Mouse (Mus musculus): ENCODE results near the gene Prr9.
A peak's percentile ranks its signal among the peaks of the same experiment; 100 is the strongest.

Gene Prr9

GRCm38 (mm10) chr3:92123847-92124246 is at the start of gene Prr9:
Gene Prr9 (minus strand): TSS chr3:92123947.
- DNase-seq, result no peak

- DNase-seq, result peak in 1 of 2 experiments; percentile 12
These were observed 46.1 kb upstream of the Prr9 start for GRCm38 (mm10) chr3:92169847-92170246.

- peak; percentile 7 to 60 for DNase-seq
These were observed 29.6 kb upstream of the Prr9 start for GRCm38 (mm10) chr3:92153322-92153721.

GRCm38 (mm10) chr3:92150631-92151277 is 27.0 kb upstream of the Prr9 start:
- peak; percentile 35 to 50 for DNase-seq

GRCm38 (mm10) chr3:92147913-92148312 is 24.2 kb upstream of the Prr9 start:
- no peak for DNase-seq

GRCm38 (mm10) chr3:92147420-92147819 is 23.7 kb upstream of the Prr9 start:
- DNase-seq, result peak; percentile 11 to 13

- DNase-seq, result no peak
These were observed 18.9 kb upstream of the Prr9 start, which contains the start of gene Lelp1 for GRCm38 (mm10) chr3:92142644-92143043. Gene Lelp1 (minus strand): TSS chr3:92142744.

- no peak for DNase-seq
These were observed 2.8 kb downstream of the Prr9 start for GRCm38 (mm10) chr3:92120902-92121301.

- peak; percentile 10 to 11 for DNase-seq
These were observed 5.8 kb downstream of the Prr9 start for GRCm38 (mm10) chr3:92117930-92118329.

GRCm38 (mm10) chr3:92111526-92111925 is 12.2 kb downstream of the Prr9 start:
- no peak for DNase-seq

GRCm38 (mm10) chr3:92110790-92111189 is 13.0 kb downstream of the Prr9 start:
- no peak for DNase-seq

- DNase-seq, result peak; percentile 17 to 53
These were observed 17.2 kb downstream of the Prr9 start for GRCm38 (mm10) chr3:92106582-92106981.

- no peak for DNase-seq
These were observed 40.7 kb downstream of the Prr9 start, which contains the start of gene Lor for GRCm38 (mm10) chr3:92083042-92083441. Gene Lor (minus strand): TSS chr3:92083142.

- DNase-seq, result peak; percentile 7 to 13
These were observed 42.3 kb downstream of the Prr9 start for GRCm38 (mm10) chr3:92081285-92081931.

- DNase-seq, result peak; percentile 58 to 72
These were observed 43.1 kb downstream of the Prr9 start for GRCm38 (mm10) chr3:92080462-92081284.
